Mouse (Mus musculus) right cerebral cortex, postnatal 14 days (tissue): ENCODE measurements around the gene Slc37a1.
A peak's percentile ranks its signal among the peaks of the same experiment; 100 is the strongest.

Experiments
- DNase-seq: peaks from one replicate; pipeline ENCODE4 v3.0.0; 2022

Gene Slc37a1

GRCm38 (mm10) chr17:31295215-31295891, 8.8 kb downstream of the Slc37a1 start:
- DNase-seq: no peak

GRCm38 (mm10) chr17:31295892-31296781, 9.5 kb downstream of the Slc37a1 start:
- DNase-seq: peak; percentile 75

- no peak for DNase-seq
These were observed 10.9 kb downstream of the Slc37a1 start for GRCm38 (mm10) chr17:31297521-31297939.

DNA sequence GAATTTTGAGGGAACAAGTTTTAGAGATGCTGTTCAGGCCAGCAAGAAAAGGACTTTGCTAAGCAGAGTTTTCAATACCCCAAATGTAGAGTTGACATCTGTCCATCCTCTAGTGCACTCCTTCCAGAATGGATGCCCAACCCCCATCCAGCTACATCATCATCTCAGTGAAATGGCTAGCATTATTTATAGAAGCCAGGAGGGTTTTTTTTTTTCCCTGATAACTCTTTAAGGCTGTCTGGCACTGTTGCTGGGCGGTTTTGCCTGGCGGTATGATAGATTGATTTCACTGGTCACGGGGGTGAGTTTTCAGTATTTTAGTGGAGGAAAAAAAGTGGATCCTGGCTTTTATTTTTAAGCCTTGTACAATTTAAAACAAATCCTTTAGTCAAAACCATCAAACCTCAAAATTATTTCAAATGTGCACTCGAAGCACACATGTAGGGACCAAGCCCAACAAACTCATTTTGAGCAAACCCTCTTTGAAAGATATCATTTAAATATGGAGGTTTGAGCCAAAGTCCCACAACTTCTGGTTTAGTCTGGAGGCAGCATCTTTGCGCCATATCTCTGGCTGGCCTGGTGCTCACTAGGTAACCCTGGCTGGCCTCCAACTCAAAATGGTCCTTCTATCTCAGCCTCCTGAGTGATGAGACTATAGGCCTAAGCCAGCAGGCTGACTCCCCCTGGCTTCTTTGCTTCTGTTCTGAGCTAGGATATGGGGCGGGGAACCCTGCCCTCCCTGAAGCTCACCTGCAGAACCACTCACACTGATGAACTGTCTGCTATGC, 12.0 kb downstream of the Slc37a1 start:
- no peak for DNase-seq

- no peak for DNase-seq
These were observed 13.4 kb downstream of the Slc37a1 start for GRCm38 (mm10) chr17:31299981-31300380.

DNA sequence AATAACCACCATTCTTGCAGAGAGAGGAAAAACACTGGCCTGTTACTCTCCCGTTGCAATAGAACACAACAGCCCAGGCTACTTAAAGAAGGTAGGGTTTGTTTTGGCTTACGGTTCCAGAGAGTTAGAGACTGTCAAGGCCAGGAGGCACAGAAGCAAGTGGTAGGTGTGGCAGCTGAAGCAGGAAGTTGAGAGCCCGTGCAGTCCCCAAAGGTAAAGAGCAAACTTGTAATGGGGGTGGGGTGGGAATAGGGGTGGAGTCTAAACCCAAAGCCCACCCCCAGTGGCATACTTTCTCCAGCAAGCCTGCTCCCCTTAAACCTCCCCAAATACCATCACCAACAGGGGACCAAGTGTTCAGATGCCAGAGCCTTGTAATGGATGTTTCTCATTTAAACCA, 14.1 kb downstream of the Slc37a1 start:
- DNase-seq: no peak

DNA sequence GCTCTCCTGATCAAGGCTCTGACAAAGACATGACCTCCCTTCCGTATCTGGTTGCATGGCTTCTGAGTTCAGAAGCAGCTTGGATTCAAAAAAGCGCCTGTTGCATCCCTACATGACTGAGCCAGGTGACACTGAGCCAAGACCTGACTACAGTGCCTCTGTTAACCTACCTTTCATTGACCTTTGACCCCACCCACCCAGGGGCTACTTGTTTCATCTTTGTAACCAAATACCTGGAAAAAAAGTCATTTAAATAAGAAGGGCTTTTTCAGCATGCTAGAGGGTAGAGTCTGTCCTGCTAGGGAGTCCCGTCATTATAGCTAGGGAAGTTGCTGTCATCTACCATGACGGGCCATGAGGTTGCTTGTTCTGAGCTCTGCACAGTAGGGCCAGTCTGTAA, 16.8 kb downstream of the Slc37a1 start:
- no peak for DNase-seq

GRCm38 (mm10) chr17:31304895-31305775, 18.5 kb downstream of the Slc37a1 start:
- no peak for DNase-seq

DNA sequence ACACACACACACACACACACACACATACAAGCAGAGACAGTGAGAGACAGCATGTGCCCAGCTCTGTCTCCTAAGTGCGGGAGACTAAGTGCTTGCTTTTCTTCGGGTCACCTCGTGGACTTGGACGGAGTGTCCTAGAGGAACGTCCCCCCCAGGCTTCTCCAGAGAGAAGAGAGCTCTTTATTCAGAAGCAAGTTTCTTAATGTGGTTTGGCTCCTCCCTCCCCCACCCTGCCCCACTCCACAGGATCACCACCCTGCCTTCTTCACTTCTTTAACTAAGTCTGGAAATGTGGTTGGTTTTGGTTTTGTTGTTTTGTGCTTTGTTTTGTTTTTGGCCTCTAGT, 19.2 kb downstream of the Slc37a1 start:
- no peak for DNase-seq

GRCm38 (mm10) chr17:31307756-31308155, 21.2 kb downstream of the Slc37a1 start:
- no peak for DNase-seq

- DNase-seq: no peak
These were observed 21.8 kb downstream of the Slc37a1 start for GRCm38 (mm10) chr17:31308291-31308816.

- no peak for DNase-seq
These were observed 22.7 kb downstream of the Slc37a1 start for GRCm38 (mm10) chr17:31309281-31309793.

GRCm38 (mm10) chr17:31311047-31311446, 24.5 kb downstream of the Slc37a1 start:
- no peak for DNase-seq

GRCm38 (mm10) chr17:31312648-31313047, 26.1 kb downstream of the Slc37a1 start:
- no peak for DNase-seq

GRCm38 (mm10) chr17:31315046-31315792, 28.6 kb downstream of the Slc37a1 start:
- DNase-seq: no peak

DNA sequence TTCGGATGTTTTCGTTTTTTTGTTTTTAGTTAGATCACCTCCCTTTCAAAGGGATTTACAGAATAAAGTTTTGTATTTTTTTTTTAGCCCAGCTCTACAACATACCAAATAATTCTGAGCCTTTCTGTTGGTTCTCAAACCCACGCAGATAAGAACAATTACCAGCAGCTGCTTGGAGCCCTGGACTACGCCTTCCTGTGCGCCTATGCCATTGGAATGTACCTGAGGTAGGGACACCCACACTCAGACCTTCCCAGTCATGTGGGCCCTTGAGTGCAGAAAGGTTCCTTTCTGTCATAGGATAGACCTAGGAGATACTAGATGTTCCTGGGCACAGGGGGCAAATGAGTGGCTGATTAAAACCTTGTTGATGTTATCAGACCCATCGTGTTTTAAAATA, 29.4 kb downstream of the Slc37a1 start:
- DNase-seq: no peak

GRCm38 (mm10) chr17:31316998-31317397, 30.4 kb downstream of the Slc37a1 start:
- DNase-seq: no peak

DNA sequence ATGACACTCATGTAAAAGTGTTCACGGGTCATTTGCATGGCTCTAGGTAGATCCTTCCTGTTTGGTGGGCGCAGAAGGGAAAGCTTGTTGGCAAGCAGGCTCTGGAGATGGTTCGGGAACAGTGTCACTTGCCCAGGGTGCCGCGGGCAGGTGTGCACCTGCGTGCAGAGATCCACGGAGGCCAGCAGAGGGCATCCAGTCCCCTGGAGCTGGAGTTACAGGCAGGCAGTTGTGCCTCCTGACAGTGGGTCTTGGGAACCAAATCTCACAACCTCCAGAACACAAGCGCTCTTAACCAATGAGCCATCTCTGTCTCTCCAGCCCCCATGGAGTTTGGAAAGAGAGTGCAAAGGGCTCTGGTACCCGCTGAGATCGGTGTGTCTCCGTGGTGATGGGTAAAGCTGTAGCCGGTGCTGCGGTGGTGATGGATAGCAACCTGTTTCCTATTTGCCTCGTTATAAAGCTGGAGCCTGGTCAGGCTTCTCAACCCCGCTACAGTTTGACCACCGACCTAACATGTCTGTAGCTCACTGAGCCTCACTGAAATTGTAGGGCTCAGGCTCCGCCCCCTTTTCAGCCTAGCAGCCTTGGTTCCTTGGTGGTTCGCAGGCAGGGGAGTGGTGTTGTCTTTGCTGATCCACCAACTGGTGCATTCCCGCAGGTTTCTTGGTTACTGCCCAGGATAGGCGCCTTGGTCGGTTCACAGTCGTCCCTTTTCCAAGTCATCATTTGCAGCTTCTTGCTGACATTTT, 31.1 kb downstream of the Slc37a1 start:
- no peak for DNase-seq

DNA sequence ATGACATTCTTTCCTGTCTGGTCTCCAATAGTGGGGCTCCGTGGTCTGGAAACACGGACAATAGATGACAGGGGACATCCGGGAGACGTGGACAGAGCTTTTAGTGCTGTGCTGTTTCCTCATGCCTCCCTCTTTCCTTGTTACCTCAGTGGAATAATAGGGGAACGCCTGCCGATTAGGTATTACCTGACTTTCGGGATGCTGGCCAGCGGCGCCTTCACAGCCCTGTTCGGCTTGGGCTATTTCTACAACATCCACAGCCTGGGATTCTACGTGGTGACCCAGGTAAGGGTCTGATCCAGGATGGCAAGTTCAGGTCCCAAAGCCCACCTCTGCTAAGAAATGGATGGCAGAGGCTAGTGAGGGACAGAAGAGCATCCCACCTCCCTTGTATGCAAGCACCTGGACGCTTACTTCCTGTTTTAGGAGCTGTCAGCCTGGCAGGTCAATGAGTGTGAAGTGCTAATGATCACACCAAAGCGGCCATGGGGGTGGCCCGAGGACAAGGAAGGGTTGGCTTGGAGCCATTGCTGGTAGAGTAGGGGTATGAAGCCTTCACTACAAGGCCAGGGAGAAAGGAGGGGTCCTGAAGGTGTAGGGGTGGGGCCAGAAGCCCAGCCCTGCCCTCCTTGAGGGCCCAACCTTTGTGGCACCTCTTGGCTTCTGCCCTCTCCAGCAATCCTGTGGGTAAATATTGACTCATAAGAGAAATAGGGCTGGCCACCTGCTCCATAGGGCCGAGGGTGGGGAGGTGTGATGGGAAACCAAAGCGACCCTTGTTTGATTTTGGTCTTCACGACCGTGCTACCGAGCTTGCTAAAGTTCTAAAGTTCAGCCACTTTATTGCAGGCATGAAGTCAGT, 32.5 kb downstream of the Slc37a1 start:
- DNase-seq: no peak
